Mouse (Mus musculus) heart, embryonic 15.5 days (tissue): Measurements from ENCODE around the gene Ephb1. TPM values are rescaled to one million over a fixed set of nuclear protein-coding genes. Genes with fewer than 3 reads are reported as not detected.

Experiments
- ATAC-seq: fragments of 200-750 bp; cut with Nextera tagmentation; replicated peaks from 2 replicates; pipeline ENCODE4 v1.8.0; 2017; ENCODE audit warnings: low read depth, moderate TSS enrichment; ENCODE audit not compliant: insufficient number of reproducible peaks, insufficient read depth, low FRiP score
- H3K27ac ChIP-seq: fragments of 300-500 bp; sonication (generic); 2 replicates; pipeline ENCODE4 v1.5.1; 2015; ENCODE audit warnings: mild to moderate bottlenecking, inconsistent platforms
- H3K27me3 ChIP-seq: fragments of 300-500 bp; sonication (generic); 2 replicates; pipeline ENCODE4 v1.6.1; 2015; ENCODE audit warnings: inconsistent platforms
- H3K36me3 ChIP-seq: fragments of 300-500 bp; sonication (generic); 2 replicates; pipeline ENCODE4 v1.6.1; 2015; ENCODE audit warnings: mild to moderate bottlenecking, inconsistent platforms
- H3K4me1 ChIP-seq: fragments of 300-500 bp; sonication (generic); replicated peaks from 2 replicates; pipeline ENCODE4 v1.6.1; 2015; ENCODE audit warnings: inconsistent platforms
- H3K4me2 ChIP-seq: fragments of 300-500 bp; sonication (generic); 2 replicates; pipeline ENCODE4 v1.6.1; 2015; ENCODE audit warnings: inconsistent platforms, mild to moderate bottlenecking, moderate library complexity
- H3K4me3 ChIP-seq: fragments of 300-500 bp; sonication (generic); 2 replicates; pipeline ENCODE4 v1.5.1; 2015; ENCODE audit warnings: mild to moderate bottlenecking, inconsistent platforms
- H3K9ac ChIP-seq: fragments of 300-500 bp; sonication (generic); 2 replicates; pipeline ENCODE4 v1.6.1; 2015; ENCODE audit warnings: mild to moderate bottlenecking, inconsistent platforms
- H3K9me3 ChIP-seq: fragments of 300-500 bp; sonication (generic); replicated peaks from 2 replicates; pipeline ENCODE4 v1.6.1; 2016; ENCODE audit warnings: inconsistent platforms
- WGBS: fragments of 180-500 bp; shearing (Covaris S2); methylation state at CpG from one replicate; pipeline ENCODE4 v1.1.7; 2015; ENCODE audit warnings: mixed read lengths; 5-methylcytosine and 5-hydroxymethylcytosine counted together
- polyA plus RNA-seq: library from polyadenylated mRNA; unstranded; fragments of >200 nt; fragmentation: Nextera tagmentation; extraction: Ambion mirVana; gene quantifications from 2 replicates; pipeline ENCODE4 v1.2.1, GENCODE M21; 2015

The Ephb1 gene
- polyA plus RNA-seq, 1 experiment from 2014 or later, result 1.4 TPM

GRCm38 (mm10) chr9:102304796-102305195, 49.7 kb downstream of the Ephb1 start:
- ATAC-seq, result no peak
- H3K27ac ChIP-seq, result no peak overlapping the region
- 11% methylated on average over 3 of the region's 3 CpGs for WGBS
- no peaks in the 10 kb centered on the region for H3K36me3 ChIP-seq
- H3K4me3 ChIP-seq, result no peak overlapping the region
- no peak overlapping the region for H3K4me2 ChIP-seq
- no peaks in the 10 kb centered on the region for H3K9me3 ChIP-seq
- peaks cover 13% of the 10 kb centered on the region for H3K4me1 ChIP-seq
- H3K9ac ChIP-seq, result no peak overlapping the region
- peaks cover 20% of the 10 kb centered on the region for H3K27me3 ChIP-seq

GRCm38 (mm10) chr9:102303882-102304281, 50.6 kb downstream of the Ephb1 start:
- Histone ChIP-seq H3K27me3 (peaks cover 24% of the 10 kb centered on the region), H3K36me3 (no peaks in the 10 kb centered on the region), H3K9me3 (no peaks in the 10 kb centered on the region), H3K9ac (no peak overlapping the region), H3K4me2 (no peak overlapping the region), H3K27ac (no peak overlapping the region), H3K4me1 (peaks cover 13% of the 10 kb centered on the region), H3K4me3 (no peak overlapping the region)
- no peak for ATAC-seq
- 63% methylated on average over 13 of the region's 13 CpGs for WGBS

GRCm38 (mm10) chr9:102300985-102301384, 53.5 kb downstream of the Ephb1 start:
- Histone ChIP-seq H3K9me3 (no peaks in the 10 kb centered on the region), H3K9ac (no peak overlapping the region), H3K4me2 (no peak overlapping the region), H3K4me3 (no peak overlapping the region), H3K27me3 (peaks cover 24% of the 10 kb centered on the region), H3K36me3 (no peaks in the 10 kb centered on the region), H3K27ac (no peak overlapping the region), H3K4me1 (no peaks in the 10 kb centered on the region)
- ATAC-seq, result no peak
- 86% methylated on average over 4 of the region's 4 CpGs for WGBS

- Histone ChIP-seq H3K27ac (no peak overlapping the region), H3K27me3 (peaks cover 17% of the 10 kb centered on the region), H3K9me3 (no peaks in the 10 kb centered on the region), H3K36me3 (no peaks in the 10 kb centered on the region), H3K4me3 (no peak overlapping the region), H3K4me1 (no peaks in the 10 kb centered on the region), H3K4me2 (no peak overlapping the region), H3K9ac (no peak overlapping the region)
- WGBS, result 64% methylated on average over 8 of the region's 8 CpGs
- ATAC-seq, result no peak
Measured at GRCm38 (mm10) chr9:102298741-102299140, 55.8 kb downstream of the Ephb1 start.

- WGBS, result 75% methylated on average over 5 of the region's 5 CpGs
- Histone ChIP-seq H3K4me2 (no peak overlapping the region), H3K9ac (no peak overlapping the region), H3K9me3 (no peaks in the 10 kb centered on the region), H3K27ac (no peak overlapping the region), H3K27me3 (peaks cover 16% of the 10 kb centered on the region; the same call in 1 of the 2 replicates), H3K4me3 (no peak overlapping the region), H3K36me3 (no peaks in the 10 kb centered on the region), H3K4me1 (no peaks in the 10 kb centered on the region)
- ATAC-seq, result no peak
Measured at GRCm38 (mm10) chr9:102297986-102298385, 56.5 kb downstream of the Ephb1 start.

- no peak overlapping the region for H3K4me3 ChIP-seq
- H3K27ac ChIP-seq, result no peak overlapping the region
- no peak overlapping the region for H3K4me2 ChIP-seq
- ATAC-seq, result no peak
- 69% methylated on average over 3 of the region's 3 CpGs for WGBS
- H3K27me3 ChIP-seq, result peaks cover 13% of the 10 kb centered on the region; the same call in 1 of the 2 replicates
- H3K4me1 ChIP-seq, result no peaks in the 10 kb centered on the region
- H3K9me3 ChIP-seq, result no peaks in the 10 kb centered on the region
- no peaks in the 10 kb centered on the region for H3K36me3 ChIP-seq
- no peak overlapping the region for H3K9ac ChIP-seq
Measured at GRCm38 (mm10) chr9:102297176-102297575, 57.3 kb downstream of the Ephb1 start.

GRCm38 (mm10) chr9:102293605-102294004, 60.9 kb downstream of the Ephb1 start:
- no peak for ATAC-seq
- Histone ChIP-seq H3K27me3 (0 out of 2 replicates have a peak, but pooled peaks cover 4% of the 10 kb centered on the region), H3K4me1 (no peaks in the 10 kb centered on the region), H3K36me3 (no peaks in the 10 kb centered on the region), H3K9me3 (no peaks in the 10 kb centered on the region), H3K9ac (no peak overlapping the region), H3K27ac (no peak overlapping the region), H3K4me3 (no peak overlapping the region), H3K4me2 (no peak overlapping the region)
- WGBS, result 86% methylated on average over 3 of the region's 3 CpGs

GRCm38 (mm10) chr9:102291230-102291629, 63.3 kb downstream of the Ephb1 start:
- no peak overlapping the region for H3K4me3 ChIP-seq
- 0 out of 2 replicates have a peak, but pooled peaks cover 8% of the 10 kb centered on the region for H3K27me3 ChIP-seq
- H3K27ac ChIP-seq, result no peak overlapping the region
- no peak overlapping the region for H3K9ac ChIP-seq
- H3K36me3 ChIP-seq, result no peaks in the 10 kb centered on the region
- H3K9me3 ChIP-seq, result no peaks in the 10 kb centered on the region
- WGBS, result 64% methylated on average over 3 of the region's 3 CpGs
- H3K4me2 ChIP-seq, result no peak overlapping the region
- ATAC-seq, result no peak
- H3K4me1 ChIP-seq, result no peaks in the 10 kb centered on the region

- 83% methylated on average over 3 of the region's 3 CpGs for WGBS
- ATAC-seq, result no peak
- H3K4me2 ChIP-seq, result no peak overlapping the region
- H3K27ac ChIP-seq, result no peak overlapping the region
- no peaks in the 10 kb centered on the region for H3K4me1 ChIP-seq
- no peak overlapping the region for H3K9ac ChIP-seq
- no peaks in the 10 kb centered on the region for H3K36me3 ChIP-seq
- no peak overlapping the region for H3K4me3 ChIP-seq
- no peaks in the 10 kb centered on the region for H3K9me3 ChIP-seq
- H3K27me3 ChIP-seq, result 0 out of 2 replicates have a peak, but pooled peaks cover 8% of the 10 kb centered on the region
Measured at GRCm38 (mm10) chr9:102288356-102288755, 66.1 kb downstream of the Ephb1 start.

- no peak overlapping the region for H3K9ac ChIP-seq
- peaks cover 23% of the 10 kb centered on the region for H3K27me3 ChIP-seq
- H3K4me2 ChIP-seq, result no peak overlapping the region
- no peaks in the 10 kb centered on the region for H3K36me3 ChIP-seq
- no peak overlapping the region for H3K4me3 ChIP-seq
- no peak overlapping the region for H3K27ac ChIP-seq
- no peaks in the 10 kb centered on the region; the same call in 1 of the 2 replicates for H3K4me1 ChIP-seq
- H3K9me3 ChIP-seq, result no peaks in the 10 kb centered on the region
- WGBS, result 60% methylated on average over 3 of the region's 3 CpGs
- no peak for ATAC-seq
Measured at GRCm38 (mm10) chr9:102275931-102276330, 78.6 kb downstream of the Ephb1 start.

GRCm38 (mm10) chr9:102274016-102274415, 80.5 kb downstream of the Ephb1 start:
- ATAC-seq, result no peak
- Histone ChIP-seq H3K4me3 (no peak overlapping the region), H3K36me3 (no peaks in the 10 kb centered on the region), H3K4me2 (no peak overlapping the region), H3K9ac (no peak overlapping the region), H3K27me3 (peaks cover 39% of the 10 kb centered on the region), H3K4me1 (no peaks in the 10 kb centered on the region; the same call in 1 of the 2 replicates), H3K27ac (no peak overlapping the region), H3K9me3 (no peaks in the 10 kb centered on the region)
- 53% methylated on average over 8 of the region's 8 CpGs for WGBS

- Histone ChIP-seq H3K4me3 (no peak overlapping the region), H3K4me2 (no peak overlapping the region), H3K4me1 (no peaks in the 10 kb centered on the region; the same call in 1 of the 2 replicates), H3K9me3 (no peaks in the 10 kb centered on the region), H3K9ac (no peak overlapping the region), H3K27ac (no peak overlapping the region), H3K27me3 (peaks cover 45% of the 10 kb centered on the region), H3K36me3 (no peaks in the 10 kb centered on the region)
- no peak for ATAC-seq
- WGBS, result 61% methylated on average over 6 of the region's 6 CpGs
Measured at GRCm38 (mm10) chr9:102273469-102273808, 81.1 kb downstream of the Ephb1 start.
